Mouse (Mus musculus) hindbrain, embryonic 14.5 days (tissue): Measurements from ENCODE around the gene Srsf3. TPM values are rescaled to one million over a fixed set of nuclear protein-coding genes. Genes with fewer than 3 reads are reported as not detected.
"Not testable (repeated sequence)": the region's sequence is repeated elsewhere in the genome, so short reads cannot be mapped to it uniquely, and the experiment has no call there.

Experiments
- ATAC-seq: fragments of 200-750 bp; cut with Nextera tagmentation; 2 replicates; pipeline ENCODE4 v1.8.0; 2017; ENCODE audit warnings: moderate number of reproducible peaks, mild to moderate bottlenecking, moderate TSS enrichment, moderate library complexity; ENCODE audit not compliant: low FRiP score
- DNase-seq: peaks from one replicate; pipeline ENCODE4 v3.0.0-alpha.2; 2015; ENCODE audit warnings: low spot score
- H3K27ac ChIP-seq: fragments of 300-500 bp; sonication (generic); 2 replicates; pipeline ENCODE4 v1.5.1; 2014; ENCODE audit warnings: mild to moderate bottlenecking, moderate library complexity
- H3K27me3 ChIP-seq: fragments of 300-500 bp; sonication (generic); 2 replicates; pipeline ENCODE4 v1.6.1; 2014; ENCODE audit warnings: mild to moderate bottlenecking, low read length, mixed read lengths; ENCODE audit not compliant: control insufficient read depth, insufficient read depth
- H3K36me3 ChIP-seq: fragments of 300-500 bp; sonication (generic); replicated peaks from 2 replicates; pipeline ENCODE4 v1.6.1; 2014; ENCODE audit not compliant: control insufficient read depth, insufficient read depth
- H3K4me1 ChIP-seq: fragments of 300-500 bp; sonication (generic); replicated peaks from 2 replicates; pipeline ENCODE4 v1.6.1; 2014; ENCODE audit warnings: antibody characterized with exemption, low read length, mixed read lengths; ENCODE audit not compliant: control insufficient read depth, insufficient read depth
- H3K4me2 ChIP-seq: fragments of 300-500 bp; sonication (generic); replicated peaks from 2 replicates; pipeline ENCODE4 v1.6.1; 2014; ENCODE audit warnings: mild to moderate bottlenecking, moderate library complexity
- H3K4me3 ChIP-seq: fragments of 300-500 bp; sonication (generic); replicated peaks from 2 replicates; pipeline ENCODE4 v1.5.1; 2014; ENCODE audit warnings: mild to moderate bottlenecking, low read length
- H3K9ac ChIP-seq: fragments of 300-500 bp; sonication (generic); 2 replicates; pipeline ENCODE4 v1.6.1; 2014
- H3K9me3 ChIP-seq: fragments of 300-500 bp; sonication (generic); 2 replicates; pipeline ENCODE4 v1.6.1; 2016; ENCODE audit warnings: low read length; ENCODE audit not compliant: control insufficient read depth
- WGBS: fragments of 180-500 bp; shearing (Covaris S2); extraction: QIAGEN DNeasy Blood & Tissue Kit; methylation state at CpG from one replicate; pipeline ENCODE4 v1.1.7; 2014; 5-methylcytosine and 5-hydroxymethylcytosine counted together
- polyA plus RNA-seq: library from polyadenylated mRNA; unstranded; fragments of >200 nt; fragmentation: Nextera tagmentation; extraction: Ambion mirVana; gene quantifications from 2 replicates; pipeline ENCODE4 v1.2.1, GENCODE M21; 2014

Srsf3 gene
- polyA plus RNA-seq, 1 experiment from 2014 or later, result 446 TPM

- H3K4me2 ChIP-seq, DNase-seq, ATAC-seq, H3K4me1 ChIP-seq, H3K4me3 ChIP-seq, H3K9me3 ChIP-seq, H3K27me3 ChIP-seq, H3K9ac ChIP-seq, H3K27ac ChIP-seq: not testable (repeated sequence)
- peaks cover 79% of the 10 kb centered on the region for H3K36me3 ChIP-seq
- WGBS, result 100% methylated on average over 1 of the region's 1 CpGs
Observed at GRCm38 (mm10) chr17:28993004-28993403, 39.4 kb upstream of the Srsf3 start.

GRCm38 (mm10) chr17:28994615-28995014 is 37.8 kb upstream of the Srsf3 start:
- Histone ChIP-seq H3K27me3 (no peaks in the 10 kb centered on the region), H3K36me3 (peaks cover 79% of the 10 kb centered on the region), H3K9ac (no peak overlapping the region), H3K27ac (no peak overlapping the region), H3K4me1 (no peaks in the 10 kb centered on the region), H3K4me2 (no peak overlapping the region), H3K4me3 (no peak overlapping the region), H3K9me3 (no peaks in the 10 kb centered on the region)
- ATAC-seq (no peak), DNase-seq (no peak)
- 92% methylated on average over 4 of the region's 4 CpGs for WGBS

GRCm38 (mm10) chr17:29000465-29000864 is 32.0 kb upstream of the Srsf3 start:
- ATAC-seq (no peak), DNase-seq (no peak)
- H3K4me1 ChIP-seq, result peaks cover 7% of the 10 kb centered on the region; the same call in 1 of the 2 replicates
- peaks cover 55% of the 10 kb centered on the region for H3K36me3 ChIP-seq
- no peak overlapping the region for H3K4me3 ChIP-seq
- no peak overlapping the region for H3K9ac ChIP-seq
- H3K27me3 ChIP-seq, result no peaks in the 10 kb centered on the region
- no peak overlapping the region for H3K4me2 ChIP-seq
- no peaks in the 10 kb centered on the region for H3K9me3 ChIP-seq
- no peak overlapping the region for H3K27ac ChIP-seq
- 94% methylated on average over 6 of the region's 6 CpGs for WGBS

GRCm38 (mm10) chr17:29003740-29004139 is 28.7 kb upstream of the Srsf3 start:
- no peaks in the 10 kb centered on the region for H3K9me3 ChIP-seq
- peaks cover 22% of the 10 kb centered on the region for H3K4me1 ChIP-seq
- WGBS, result 84% methylated on average over 1 of the region's 1 CpGs
- H3K4me2 ChIP-seq, result no peak overlapping the region
- H3K9ac ChIP-seq, result no peak overlapping the region
- no peaks in the 10 kb centered on the region for H3K27me3 ChIP-seq
- H3K4me3 ChIP-seq, result no peak overlapping the region
- no peak for ATAC-seq
- H3K27ac ChIP-seq, result no peak overlapping the region
- no peak for DNase-seq
- H3K36me3 ChIP-seq, result peaks cover 22% of the 10 kb centered on the region

- Histone ChIP-seq H3K4me3 (no peak overlapping the region), H3K9ac (no peak overlapping the region), H3K9me3 (no peaks in the 10 kb centered on the region), H3K36me3 (peaks cover 9% of the 10 kb centered on the region), H3K4me1 (peaks cover 22% of the 10 kb centered on the region), H3K27ac (no peak overlapping the region), H3K4me2 (no peak overlapping the region), H3K27me3 (no peaks in the 10 kb centered on the region)
- DNase-seq (no peak), ATAC-seq (no peak)
- WGBS, result 83% methylated on average over 3 of the region's 3 CpGs
Observed at GRCm38 (mm10) chr17:29005002-29005401, 27.4 kb upstream of the Srsf3 start.

GRCm38 (mm10) chr17:29006812-29007211 is 25.6 kb upstream of the Srsf3 start:
- H3K9me3 ChIP-seq, result no peaks in the 10 kb centered on the region
- peak overlapping the region; percentile 82 for H3K4me2 ChIP-seq
- DNase-seq, result no peak
- 8% methylated on average over 7 of the region's 7 CpGs for WGBS
- peaks cover 22% of the 10 kb centered on the region for H3K4me1 ChIP-seq
- ATAC-seq, result no peak
- H3K36me3 ChIP-seq, result no peaks in the 10 kb centered on the region
- peak overlapping the region; percentile 72 for H3K4me3 ChIP-seq
- H3K9ac ChIP-seq, result peak overlapping the region; percentile 95
- H3K27me3 ChIP-seq, result no peaks in the 10 kb centered on the region
- peak overlapping the region; percentile 93 for H3K27ac ChIP-seq

- Histone ChIP-seq H3K4me2 (peak overlapping the region; percentile 82), H3K4me3 (peak overlapping the region; percentile 72), H3K36me3 (no peaks in the 10 kb centered on the region), H3K4me1 (peaks cover 22% of the 10 kb centered on the region), H3K9ac (peak overlapping the region; percentile 95), H3K27me3 (no peaks in the 10 kb centered on the region), H3K9me3 (no peaks in the 10 kb centered on the region), H3K27ac (peak overlapping the region; percentile 93)
- ATAC-seq (no peak), DNase-seq (no peak)
- under 1% methylated on average over 19 of the region's 19 CpGs for WGBS
Observed at GRCm38 (mm10) chr17:29007243-29007640, 25.2 kb upstream of the Srsf3 start.

GRCm38 (mm10) chr17:29007641-29008325 is 24.6 kb upstream of the Srsf3 start, which contains the start of gene Stk38:
Stk38 (minus strand) TSS chr17:29007995.
- Histone ChIP-seq H3K4me3 (peak within 1 kb of the TSS; percentile 72), H3K4me1 (peaks cover 22% of the 10 kb centered on the region), H3K27me3 (no peaks in the 10 kb centered on the region), H3K27ac (peak within 1 kb of the TSS; percentile 93), H3K9ac (peak within 1 kb of the TSS; percentile 95), H3K9me3 (no peaks in the 10 kb centered on the region), H3K4me2 (peak within 1 kb of the TSS; percentile 82), H3K36me3 (no peaks in the 10 kb centered on the region)
- ATAC-seq (peak; percentile 91), DNase-seq (peak; percentile 88)
- under 1% methylated on average over 56 of the region's 65 CpGs for WGBS

- 14% methylated on average over 8 of the region's 8 CpGs for WGBS
- H3K4me1 ChIP-seq, result peaks cover 22% of the 10 kb centered on the region
- ATAC-seq (no peak), DNase-seq (no peak)
- H3K4me3 ChIP-seq, result peak overlapping the region; percentile 72
- no peaks in the 10 kb centered on the region for H3K27me3 ChIP-seq
- H3K9me3 ChIP-seq, result no peaks in the 10 kb centered on the region
- peak overlapping the region; percentile 93 for H3K27ac ChIP-seq
- H3K9ac ChIP-seq, result peak overlapping the region; percentile 95
- H3K36me3 ChIP-seq, result no peaks in the 10 kb centered on the region
- H3K4me2 ChIP-seq, result peak overlapping the region; percentile 82
Observed at GRCm38 (mm10) chr17:29008326-29008650, 24.1 kb upstream of the Srsf3 start.

GRCm38 (mm10) chr17:29009181-29009580 is 23.2 kb upstream of the Srsf3 start:
- no peak overlapping the region for H3K4me2 ChIP-seq
- peaks cover 22% of the 10 kb centered on the region for H3K4me1 ChIP-seq
- no peaks in the 10 kb centered on the region for H3K9me3 ChIP-seq
- H3K4me3 ChIP-seq, result no peak overlapping the region
- no peaks in the 10 kb centered on the region for H3K36me3 ChIP-seq
- H3K27ac ChIP-seq, result no peak overlapping the region
- 89% methylated on average over 4 of the region's 4 CpGs for WGBS
- no peak for ATAC-seq
- H3K9ac ChIP-seq, result no peak overlapping the region
- H3K27me3 ChIP-seq, result no peaks in the 10 kb centered on the region
- no peak for DNase-seq
